Mouse (Mus musculus) mammary gland, adult 2 months (tissue): ENCODE data around the gene Olfr1032. TPM values are rescaled to one million over a fixed set of nuclear protein-coding genes. Genes with fewer than 3 reads are reported as not detected.

ENCODE experiments used
- polyA plus RNA-seq: library from polyadenylated mRNA; depleted of rRNA; stranded (reverse); fragments of >200 nt; gene quantifications from 2 replicates; pipeline ENCODE4 v1.2.3, GENCODE M21; 2012; ENCODE audit warnings: low replicate concordance; rRNA removed

Gene Olfr1032
- polyA plus RNA-seq, result not detected in 2 replicates

DNA sequence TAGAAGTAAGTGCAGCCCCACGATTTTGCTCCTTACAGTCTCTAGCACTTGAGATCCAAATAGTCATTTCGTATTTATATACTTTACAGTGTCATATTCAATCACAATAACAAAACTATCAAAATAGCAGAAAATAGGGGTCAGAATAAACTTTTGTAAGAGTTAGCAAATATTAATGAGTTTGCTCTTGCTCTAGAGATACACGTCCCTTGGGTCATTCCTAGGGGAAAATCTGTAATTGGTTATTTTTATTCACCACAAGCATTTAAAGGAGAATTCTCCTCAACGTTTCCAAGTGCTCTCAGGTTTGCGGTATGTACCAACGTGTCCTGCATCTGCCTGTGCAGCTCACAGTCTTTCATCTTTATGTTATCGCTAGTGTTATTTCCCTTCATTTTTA lies at the start of gene Olfr1032:
Olfr1032 (plus strand) TSS at position 301 of the 400 bp plus-strand sequence.

DNA sequence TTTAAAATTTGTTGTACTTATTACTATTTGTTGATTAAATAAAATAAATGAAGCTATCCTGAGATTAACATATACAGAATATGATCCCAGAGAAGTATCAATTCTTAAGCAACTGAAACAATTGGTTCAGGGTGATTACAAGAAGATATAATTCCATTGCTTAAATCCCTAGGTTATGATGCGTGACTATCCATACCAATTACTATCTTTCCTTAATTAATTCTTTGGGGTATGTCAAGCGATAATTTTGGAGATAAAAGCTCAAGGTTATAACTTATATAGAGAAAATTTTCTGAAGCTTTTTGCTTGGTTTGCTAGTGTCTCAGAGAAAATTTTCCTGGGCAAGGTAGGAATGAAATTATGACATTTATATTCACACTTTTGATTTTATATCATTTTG lies 31.7 kb upstream of the Olfr1032 start, which contains the start of gene Olfr1029:
Olfr1029 (plus strand) TSS at position 301 of the 400 bp plus-strand sequence.

DNA sequence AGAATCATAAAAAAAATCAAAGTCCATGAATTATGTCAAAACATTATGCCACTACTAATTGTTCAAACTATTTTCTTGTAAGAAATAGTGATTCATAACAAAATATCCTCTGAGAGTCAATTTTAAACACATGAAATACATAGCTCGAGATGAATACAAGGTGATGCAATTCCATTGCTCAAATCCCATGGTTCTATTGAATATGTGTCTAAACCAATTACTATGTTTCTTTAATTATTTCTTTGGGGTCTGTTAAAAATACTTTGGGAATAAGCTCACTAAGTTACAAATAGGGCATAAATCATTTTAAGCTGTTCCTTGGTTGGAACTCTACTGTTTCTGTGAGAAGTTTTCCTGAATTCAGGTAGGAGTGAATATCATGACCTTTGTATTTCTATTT lies 26.4 kb upstream of the Olfr1032 start, which contains the start of gene Olfr1030:
Olfr1030 (plus strand) TSS at position 301 of the 400 bp plus-strand sequence.

DNA sequence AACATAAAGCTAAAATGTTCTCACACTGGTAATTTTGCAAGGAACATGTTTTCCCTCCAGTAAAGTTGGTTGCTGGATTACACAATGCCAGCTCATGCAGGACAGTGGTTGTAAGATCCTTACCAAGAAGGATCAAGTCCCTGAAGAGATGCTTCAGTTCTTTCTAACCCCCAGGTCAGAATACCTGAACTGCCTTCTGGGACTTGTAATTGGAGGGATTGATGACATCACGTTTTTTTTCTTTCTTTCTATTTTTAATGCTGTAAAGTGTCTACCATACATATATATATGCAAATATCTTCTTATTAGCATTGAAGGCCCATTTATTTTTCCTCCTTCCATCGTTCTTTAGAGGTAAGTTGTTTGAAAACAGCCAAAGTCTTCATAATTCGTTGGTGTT lies 15.3 kb upstream of the Olfr1032 start, which contains the start of gene Olfr1031:
Olfr1031 (plus strand) TSS at position 301 of the 400 bp plus-strand sequence.

DNA sequence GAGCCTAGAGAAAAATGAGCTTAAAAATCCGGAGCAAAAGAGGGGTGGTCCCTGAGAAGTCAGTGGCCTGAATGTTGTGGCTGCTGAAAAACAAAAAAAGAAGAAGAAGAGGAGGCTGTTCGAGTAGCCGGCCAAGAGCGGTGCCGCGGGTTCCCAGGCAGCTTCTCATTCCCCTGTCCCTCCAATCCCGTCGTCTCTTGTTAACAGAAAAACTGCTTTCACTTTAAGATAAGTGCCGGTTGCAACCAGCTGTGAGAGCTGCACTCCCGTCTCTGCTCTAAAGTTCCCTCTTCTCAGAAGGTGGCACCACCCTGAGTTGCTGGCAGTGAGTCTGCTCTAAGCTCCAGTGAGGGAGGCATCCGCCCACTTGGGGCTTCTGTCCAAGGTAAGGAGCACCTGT lies 15.1 kb downstream of the Olfr1032 start, which contains the start of gene Olfr1033:
Olfr1033 (plus strand) TSS at position 228 of the 400 bp plus-strand sequence.

DNA sequence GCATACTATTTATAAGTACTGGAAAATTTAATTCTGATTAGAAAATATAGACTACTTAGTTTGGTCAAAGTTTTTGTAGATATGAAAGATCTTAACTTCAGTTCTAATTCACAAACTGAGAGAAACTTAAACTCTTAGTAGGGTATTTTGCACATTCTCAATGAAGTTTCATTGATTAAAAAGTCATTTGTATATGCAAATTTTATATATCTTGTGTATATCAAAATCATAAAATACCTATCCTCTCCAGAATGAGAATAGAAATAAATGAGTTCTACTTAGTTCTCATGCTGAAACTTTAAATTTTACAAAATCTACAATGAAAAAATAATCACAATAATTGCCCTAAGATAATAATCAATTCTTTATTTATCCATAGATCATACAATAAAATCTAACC lies 40.2 kb downstream of the Olfr1032 start, which contains the start of gene Olfr1034:
Olfr1034 (plus strand) TSS at position 301 of the 400 bp plus-strand sequence.

Other genes with a start within 250 kb of the Olfr1032 start
- gene Olfr1012, start 242.8 kb upstream of the Olfr1032 start, polyA plus RNA-seq, result not detected in 2 replicates
- not detected in 2 replicates for gene Olfr1013, start 238.4 kb upstream of the Olfr1032 start, polyA plus RNA-seq
- not detected in 2 replicates for gene Olfr1014, start 232.8 kb upstream of the Olfr1032 start, polyA plus RNA-seq
- gene Olfr1015, start 223.5 kb upstream of the Olfr1032 start, polyA plus RNA-seq, result not detected in 2 replicates
- gene Olfr1016, start 203.0 kb upstream of the Olfr1032 start, polyA plus RNA-seq, result not detected in 2 replicates
- gene Olfr1018, start 187.1 kb upstream of the Olfr1032 start, polyA plus RNA-seq, result not detected in 2 replicates
- not detected in 2 replicates for gene Olfr1019, start 160.1 kb upstream of the Olfr1032 start, polyA plus RNA-seq
- not detected in 2 replicates for gene Olfr1020, start 158.5 kb upstream of the Olfr1032 start, polyA plus RNA-seq
- gene Olfr1022, start 136.9 kb upstream of the Olfr1032 start, polyA plus RNA-seq, result not detected in 2 replicates
- gene Olfr1023, start 119.9 kb upstream of the Olfr1032 start, polyA plus RNA-seq, result not detected in 2 replicates
- not detected in 2 replicates for gene Olfr1024, start 100.5 kb upstream of the Olfr1032 start, polyA plus RNA-seq
- not detected in 2 replicates for gene Olfr1025-ps1, start 90.3 kb upstream of the Olfr1032 start, polyA plus RNA-seq
- gene Olfr1026, start 84.0 kb upstream of the Olfr1032 start, polyA plus RNA-seq, result not detected in 2 replicates
- not detected in 2 replicates for gene Olfr1028, start 55.1 kb upstream of the Olfr1032 start, polyA plus RNA-seq
- gene Olfr1029, start 31.6 kb upstream of the Olfr1032 start, polyA plus RNA-seq, result not detected in 2 replicates
- gene Olfr1030, start 26.3 kb upstream of the Olfr1032 start, polyA plus RNA-seq, result not detected in 2 replicates
- gene Olfr1031, start 15.2 kb upstream of the Olfr1032 start, polyA plus RNA-seq, result not detected in 2 replicates
- gene Olfr1033, start 15.1 kb downstream of the Olfr1032 start, polyA plus RNA-seq, result 0.29 and 0.73 TPM in 2 replicates
- 0.20 TPM in 1 of 2 replicates, not detected in the other for gene Olfr1034, start 40.3 kb downstream of the Olfr1032 start, polyA plus RNA-seq
- not detected in 2 replicates for gene Olfr1036, start 68.5 kb downstream of the Olfr1032 start, polyA plus RNA-seq
- gene Olfr1037, start 81.8 kb downstream of the Olfr1032 start, polyA plus RNA-seq, result not detected in 2 replicates
- not detected in 2 replicates for gene Olfr1039, start 130.4 kb downstream of the Olfr1032 start, polyA plus RNA-seq
- gene Olfr1040, start 141.2 kb downstream of the Olfr1032 start, polyA plus RNA-seq, result not detected in 2 replicates
- gene Olfr1042, start 156.3 kb downstream of the Olfr1032 start, polyA plus RNA-seq, result not detected in 2 replicates
- gene Olfr1043, start 162.0 kb downstream of the Olfr1032 start, polyA plus RNA-seq, result not detected in 2 replicates
- gene Olfr1044, start 172.3 kb downstream of the Olfr1032 start, polyA plus RNA-seq, result not detected in 2 replicates
- not detected in 2 replicates for gene Olfr52, start 180.1 kb downstream of the Olfr1032 start, polyA plus RNA-seq
- not detected in 2 replicates for gene Olfr1045, start 197.5 kb downstream of the Olfr1032 start, polyA plus RNA-seq
- not detected in 2 replicates for gene Olfr1046, start 213.8 kb downstream of the Olfr1032 start, polyA plus RNA-seq
- gene Olfr1047, start 225.9 kb downstream of the Olfr1032 start, polyA plus RNA-seq, result not detected in 2 replicates
- not detected in 2 replicates for gene Olfr1048, start 234.7 kb downstream of the Olfr1032 start, polyA plus RNA-seq